Mouse (Mus musculus) liver, adult 2 months (tissue): ENCODE results near the gene Utp20.

ENCODE experiments used
- CTCF ChIP-seq: fragments of 200-500 bp; IDR thresholded peaks from 2 replicates; pipeline ENCODE4 v1.5.1; 2011; ENCODE audit warnings: low read depth, low read length, control low read depth
- POLR2A ChIP-seq: fragments of 200-500 bp; IDR thresholded peaks from 2 replicates; pipeline ENCODE4 v1.6.1; 2011; ENCODE audit warnings: low read length, control low read depth; ENCODE audit not compliant: insufficient read depth; ENCODE audit errors: extremely low read depth

DNA sequence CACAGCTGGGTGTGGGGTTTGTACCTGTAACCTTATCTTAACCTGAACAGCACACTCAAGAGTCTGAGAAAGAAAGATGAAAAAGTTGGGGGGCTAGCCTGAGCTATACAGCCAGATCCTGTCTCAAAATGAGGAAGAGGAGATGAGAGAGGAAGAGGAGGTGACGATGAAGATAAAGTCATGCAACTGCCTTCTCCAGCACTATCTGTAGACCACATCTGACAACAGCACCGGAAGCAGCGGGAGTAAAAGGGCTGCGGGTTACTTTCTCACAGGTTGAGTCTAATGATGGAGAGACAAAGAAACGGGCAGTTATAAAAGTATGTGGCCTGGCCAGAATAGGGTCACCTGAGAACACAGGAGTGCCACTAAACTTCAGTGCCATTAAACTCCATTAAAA, 57.6 kb downstream of the Utp20 start:
- TF ChIP-seq CTCF, result no peak
- no peak for TF ChIP-seq POLR2A
